Mouse (Mus musculus) MEL (cell line): ENCODE measurements around the gene Zfp950. TPM values are rescaled to one million over a fixed set of nuclear protein-coding genes. Genes with fewer than 3 reads are reported as not detected.

Experiments used
- DNase-seq: peaks from one replicate; pipeline ENCODE4 v3.0.0; 2011; ENCODE audit warnings: low read depth, low spot score
- H3K27ac ChIP-seq: 2 replicates; pipeline ENCODE4 v1.5.1; 2012; ENCODE audit warnings: low read depth, mild to moderate bottlenecking, control low read depth, low read length, moderate library complexity; ENCODE audit not compliant: control insufficient read depth
- H3K27me3 ChIP-seq, 2 experiments: fragments of 150-350 bp in 1 of 2; sonication (generic) in 1 of 2; 2 replicates each; pipeline ENCODE4 v1.6.1; 2012; ENCODE audit warnings: low read length in 2 of 2, mild to moderate bottlenecking in 2 of 2, improper control_type of control experiment in 1 of 2, moderate library complexity in 1 of 2; ENCODE audit not compliant: insufficient read depth in 2 of 2, control insufficient read depth in 1 of 2
- H3K36me3 ChIP-seq, 2 experiments: 2 replicates each; pipeline ENCODE4 v1.6.1; 2012 to 2014; ENCODE audit warnings: low read length in 2 of 2, improper control_type of control experiment in 1 of 2, inconsistent platforms in 1 of 2, mild to moderate bottlenecking in 1 of 2; ENCODE audit not compliant: insufficient read depth in 2 of 2, control insufficient read depth in 1 of 2
- H3K4me1 ChIP-seq, 2 experiments: fragments of 150-350 bp in 1 of 2; sonication (generic) in 1 of 2; 2 replicates each; pipeline ENCODE4 v1.6.1; 2012; ENCODE audit warnings: low read length in 2 of 2, improper control_type of control experiment in 1 of 2, mild to moderate bottlenecking in 1 of 2; ENCODE audit not compliant: insufficient read depth in 2 of 2, control insufficient read depth in 1 of 2
- H3K4me3 ChIP-seq, 2 experiments: fragments of 150-350 bp in 1 of 2; sonication (generic) in 1 of 2; 2 replicates each; pipeline ENCODE4 v1.5.1; 2012; ENCODE audit warnings: low read depth in 2 of 2, low read length in 2 of 2, mild to moderate bottlenecking in 2 of 2, moderate library complexity in 2 of 2, control low read depth in 1 of 2, improper control_type of control experiment in 1 of 2; ENCODE audit not compliant: control insufficient read depth in 1 of 2, insufficient read depth in 1 of 2
- H3K79me2 ChIP-seq: 2 replicates; pipeline ENCODE4 v1.6.1; 2012; ENCODE audit warnings: mild to moderate bottlenecking, low read length, moderate library complexity; ENCODE audit not compliant: control insufficient read depth, poor library complexity, insufficient read depth
- H3K9ac ChIP-seq: 2 replicates; pipeline ENCODE4 v1.6.1; 2012; ENCODE audit warnings: low read depth, mild to moderate bottlenecking, control low read depth, low read length, moderate library complexity; ENCODE audit not compliant: control insufficient read depth, poor library complexity, severe bottlenecking
- H3K9me3 ChIP-seq: fragments of 150-350 bp; sonication (generic); replicated peaks from 2 replicates; pipeline ENCODE4 v1.6.1; 2012; ENCODE audit warnings: mild to moderate bottlenecking, low read length, improper control_type of control experiment, moderate library complexity; ENCODE audit not compliant: insufficient read depth
- BHLHE40 ChIP-seq: IDR thresholded peaks from 2 replicates; pipeline ENCODE4 v1.6.1; 2012; ENCODE audit warnings: low read depth, mild to moderate bottlenecking, inconsistent platforms, low read length, improper control_type of control experiment, borderline replicate concordance
- CHD1 ChIP-seq: IDR thresholded peaks from 2 replicates; pipeline ENCODE4 v1.6.1; 2012; ENCODE audit warnings: low read depth, mild to moderate bottlenecking, inconsistent platforms, low read length, improper control_type of control experiment
- CHD2 ChIP-seq: IDR thresholded peaks from 2 replicates; pipeline ENCODE4 v1.6.1; 2011; ENCODE audit warnings: low read length, improper control_type of control experiment
- E2F4 ChIP-seq: IDR thresholded peaks from 2 replicates; pipeline ENCODE4 v1.6.1; 2011; ENCODE audit warnings: low read depth, low read length, improper control_type of control experiment, borderline replicate concordance
- EP300 ChIP-seq, 2 experiments: IDR thresholded peaks; 2 replicates each; pipeline ENCODE4 v1.6.1; 2011; ENCODE audit warnings: improper control_type of control experiment in 2 of 2, low read length in 2 of 2, low read depth in 1 of 2, mild to moderate bottlenecking in 1 of 2
- GATA1 ChIP-seq: IDR thresholded peaks from 2 replicates; pipeline ENCODE4 v1.6.1; 2011; ENCODE audit warnings: low read depth, low read length, improper control_type of control experiment
- HCFC1 ChIP-seq: IDR thresholded peaks from 2 replicates; pipeline ENCODE4 v1.6.1; 2012; ENCODE audit warnings: low read depth, mild to moderate bottlenecking, inconsistent platforms, low read length, improper control_type of control experiment, moderate library complexity
- KAT2A ChIP-seq: conservative IDR thresholded peaks from 2 replicates; pipeline ENCODE4 v1.6.1; 2012; ENCODE audit warnings: low read depth, low read length, improper control_type of control experiment, inconsistent platforms
- MAX ChIP-seq: IDR thresholded peaks from 2 replicates; pipeline ENCODE4 v1.6.1; 2011; ENCODE audit warnings: low read length, improper control_type of control experiment
- MEF2A ChIP-seq: IDR thresholded peaks from 2 replicates; pipeline ENCODE4 v1.6.1; 2014; ENCODE audit warnings: low read depth, mild to moderate bottlenecking, inconsistent platforms, low read length, improper control_type of control experiment; ENCODE audit not compliant: poor library complexity, insufficient replicate concordance, severe bottlenecking; ENCODE audit errors: extremely low read depth
- MXI1 ChIP-seq: IDR thresholded peaks from 2 replicates; pipeline ENCODE4 v1.6.1; 2011; ENCODE audit warnings: mild to moderate bottlenecking, low read depth, low read length, improper control_type of control experiment
- MYB ChIP-seq: IDR thresholded peaks from 2 replicates; pipeline ENCODE4 v1.6.1; 2011; ENCODE audit warnings: mild to moderate bottlenecking, low read depth, low read length, improper control_type of control experiment
- MYC ChIP-seq: IDR thresholded peaks from 2 replicates; pipeline ENCODE4 v1.6.1; 2011; ENCODE audit warnings: low read depth, mild to moderate bottlenecking, low read length, improper control_type of control experiment, moderate library complexity
- NELFE ChIP-seq: IDR thresholded peaks from 2 replicates; pipeline ENCODE4 v1.6.1; 2011; ENCODE audit warnings: low read depth, low read length, improper control_type of control experiment
- NRF1 ChIP-seq: IDR thresholded peaks from 2 replicates; pipeline ENCODE4 v1.6.1; 2014; ENCODE audit warnings: low read depth, mild to moderate bottlenecking, inconsistent platforms, low read length, improper control_type of control experiment, moderate library complexity; ENCODE audit not compliant: poor library complexity, insufficient read depth, severe bottlenecking
- POLR2A ChIP-seq, 2 experiments: IDR thresholded peaks; 2 replicates each; pipeline ENCODE4 v1.6.1; 2011 to 2012; ENCODE audit warnings: low read length in 2 of 2, mild to moderate bottlenecking in 2 of 2, control low read depth in 1 of 2, improper control_type of control experiment in 1 of 2, low read depth in 1 of 2, moderate library complexity in 1 of 2; ENCODE audit not compliant: control insufficient read depth in 1 of 2, insufficient read depth in 1 of 2, poor library complexity in 1 of 2
- POLR2AphosphoS2 ChIP-seq: IDR thresholded peaks from 2 replicates; pipeline ENCODE4 v1.6.1; 2011; ENCODE audit warnings: low read length, improper control_type of control experiment
- POLR2AphosphoS5 ChIP-seq: IDR thresholded peaks from 2 replicates; pipeline ENCODE4 v1.6.1; 2012; ENCODE audit warnings: low read depth, borderline replicate concordance, mild to moderate bottlenecking, inconsistent platforms, low read length, moderate library complexity, mixed read lengths
- RAD21 ChIP-seq: IDR thresholded peaks from 2 replicates; pipeline ENCODE4 v1.6.1; 2011; ENCODE audit warnings: mild to moderate bottlenecking, low read depth, low read length, improper control_type of control experiment
- RCOR1 ChIP-seq: IDR thresholded peaks from 2 replicates; pipeline ENCODE4 v1.6.1; 2012; ENCODE audit warnings: low read depth, mild to moderate bottlenecking, inconsistent platforms, low read length, improper control_type of control experiment
- SIN3A ChIP-seq: IDR thresholded peaks from 2 replicates; pipeline ENCODE4 v1.6.1; 2012; ENCODE audit warnings: low read length, improper control_type of control experiment, inconsistent platforms
- SMC3 ChIP-seq: IDR thresholded peaks from 2 replicates; pipeline ENCODE4 v1.6.1; 2011; ENCODE audit warnings: low read depth, low read length, improper control_type of control experiment
- TAL1 ChIP-seq: IDR thresholded peaks from 2 replicates; pipeline ENCODE4 v1.6.1; 2012; ENCODE audit warnings: mild to moderate bottlenecking, inconsistent platforms, low read length, moderate library complexity, mixed read lengths
- TCF12 ChIP-seq: IDR thresholded peaks from 2 replicates; pipeline ENCODE4 v1.6.1; 2014; ENCODE audit warnings: low read depth, mild to moderate bottlenecking, inconsistent platforms, low read length, improper control_type of control experiment, moderate library complexity
- USF1 ChIP-seq: IDR thresholded peaks from 2 replicates; pipeline ENCODE4 v1.6.1; 2014; ENCODE audit warnings: low read depth, mild to moderate bottlenecking, inconsistent platforms, low read length, improper control_type of control experiment, moderate library complexity
- ZC3H11A ChIP-seq: IDR thresholded peaks from 2 replicates; pipeline ENCODE4 v1.6.1; 2012; ENCODE audit warnings: low read depth, mild to moderate bottlenecking, inconsistent platforms, low read length, improper control_type of control experiment
- ZKSCAN1 ChIP-seq: IDR thresholded peaks from 2 replicates; pipeline ENCODE4 v1.6.1; 2012; ENCODE audit warnings: low read depth, mild to moderate bottlenecking, inconsistent platforms, low read length, improper control_type of control experiment, moderate library complexity
- ZMIZ1 ChIP-seq: IDR thresholded peaks from 2 replicates; pipeline ENCODE4 v1.6.1; 2012; ENCODE audit warnings: low read depth, mild to moderate bottlenecking, inconsistent platforms, low read length, improper control_type of control experiment, moderate library complexity
- ZNF384 ChIP-seq: IDR thresholded peaks from 2 replicates; pipeline ENCODE4 v1.6.1; 2012; ENCODE audit warnings: low read depth, mild to moderate bottlenecking, inconsistent platforms, low read length, improper control_type of control experiment
- polyA plus RNA-seq, 2 experiments: library from polyadenylated mRNA; stranded (reverse) in 1 of 2; unstranded in 1 of 2; fragments of >175 nt in 1 of 2; fragments of >200 nt in 1 of 2; gene quantifications; 2 replicates each; pipeline versions ENCODE4 v1.2.1 to v1.2.4; 2012; ENCODE audit warnings: low replicate concordance in 2 of 2, low read depth in 1 of 2; ENCODE audit not compliant: insufficient read length in 2 of 2, insufficient read depth in 1 of 2, missing spikeins in 1 of 2
- total RNA-seq: library from RNA; depleted of rRNA; stranded (reverse); fragments of 300-350 nt; gene quantifications from 2 replicates; pipeline ENCODE4 v1.2.3, GENCODE M21; 2012

Gene Zfp950
- total and polyA plus RNA-seq, 3 experiments: 5.4 to 113 (median 12.1) TPM

- H3K9ac ChIP-seq: no peak overlapping the region
- H3K9me3 ChIP-seq: no peaks in the 10 kb centered on the region
- no peaks in the 10 kb centered on the region for H3K27me3 ChIP-seq
- TF ChIP-seq EP300 (IDR thresholded peaks at IDR 0.05; ENCODE audit: low read depth in 1 of 2, low read length in 2 of 2): no peak
- no peak for TF ChIP-seq MAX
- no peak for TF ChIP-seq TCF12
- TF ChIP-seq TAL1: no peak
- TF ChIP-seq ZC3H11A: no peak
- TF ChIP-seq CHD1: no peak
- no peak for TF ChIP-seq ZMIZ1
- TF ChIP-seq HCFC1: no peak
- TF ChIP-seq MEF2A: no peak
- no peak for TF ChIP-seq NRF1
- no peak for TF ChIP-seq RAD21
- TF ChIP-seq SIN3A: no peak
- TF ChIP-seq ZNF384: no peak
- TF ChIP-seq RCOR1: no peak
- TF ChIP-seq USF1: no peak
- TF ChIP-seq MYC: no peak
- no peak for TF ChIP-seq MYB
- no peak for TF ChIP-seq ZKSCAN1
- no peak for TF ChIP-seq POLR2AphosphoS2
- no peaks in the 10 kb centered on the region for H3K4me1 ChIP-seq
- no peak for DNase-seq
- no peak overlapping the region for H3K27ac ChIP-seq
- no peaks in the 10 kb centered on the region for H3K36me3 ChIP-seq
- H3K4me3 ChIP-seq: no peak overlapping the region
- H3K79me2 ChIP-seq: no peaks in the 10 kb centered on the region
Observed at GRCm38 (mm10) chr19:61017477-61018266, 123.0 kb downstream of the Zfp950 start.

DNA sequence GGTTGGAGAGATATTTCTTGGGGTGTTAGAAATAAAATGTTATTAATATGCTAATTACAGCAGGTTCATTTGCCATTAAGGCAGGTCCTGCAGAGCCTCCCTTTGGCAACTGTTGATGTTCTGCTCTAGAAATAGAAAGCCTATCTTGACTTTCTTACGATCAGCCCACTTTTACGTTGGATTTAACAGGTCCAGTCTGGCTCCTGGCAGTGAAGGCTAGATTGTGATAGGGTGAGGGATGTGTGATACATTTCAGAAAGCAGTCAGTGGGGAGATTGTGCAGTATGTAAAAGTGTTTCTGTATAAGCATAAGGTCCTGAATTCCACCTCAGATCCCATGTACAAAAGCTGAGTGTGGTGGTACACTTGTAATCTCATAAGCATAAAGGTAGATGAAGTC, 131.4 kb downstream of the Zfp950 start:
- no peak for DNase-seq
- Histone ChIP-seq H3K9me3 (no peaks in the 10 kb centered on the region), H3K4me3 (no peak overlapping the region), H3K4me1 (no peaks in the 10 kb centered on the region), H3K9ac (no peak overlapping the region), H3K36me3 (no peaks in the 10 kb centered on the region), H3K27ac (no peak overlapping the region), H3K27me3 (no peaks in the 10 kb centered on the region), H3K79me2 (no peaks in the 10 kb centered on the region)
- no peak for TF ChIP-seq HCFC1
- TF ChIP-seq NELFE: no peak
- TF ChIP-seq POLR2AphosphoS5: no peak
- TF ChIP-seq RCOR1: no peak
- no peak for TF ChIP-seq RAD21
- TF ChIP-seq TAL1: no peak
- TF ChIP-seq POLR2AphosphoS2: no peak
- TF ChIP-seq NRF1: no peak
- TF ChIP-seq KAT2A: no peak
- no peak for TF ChIP-seq SMC3
- TF ChIP-seq BHLHE40: no peak
- no peak for TF ChIP-seq CHD1
- TF ChIP-seq POLR2A (IDR thresholded peaks at IDR 0.05; ENCODE audit: control insufficient read depth in 1 of 2, insufficient read depth in 1 of 2, low read depth in 1 of 2, low read length in 2 of 2, poor library complexity in 1 of 2): no peak
- no peak for TF ChIP-seq MXI1
- TF ChIP-seq CHD2: no peak
- no peak for TF ChIP-seq GATA1
- no peak for TF ChIP-seq E2F4
